In the genomic region with DNA sequence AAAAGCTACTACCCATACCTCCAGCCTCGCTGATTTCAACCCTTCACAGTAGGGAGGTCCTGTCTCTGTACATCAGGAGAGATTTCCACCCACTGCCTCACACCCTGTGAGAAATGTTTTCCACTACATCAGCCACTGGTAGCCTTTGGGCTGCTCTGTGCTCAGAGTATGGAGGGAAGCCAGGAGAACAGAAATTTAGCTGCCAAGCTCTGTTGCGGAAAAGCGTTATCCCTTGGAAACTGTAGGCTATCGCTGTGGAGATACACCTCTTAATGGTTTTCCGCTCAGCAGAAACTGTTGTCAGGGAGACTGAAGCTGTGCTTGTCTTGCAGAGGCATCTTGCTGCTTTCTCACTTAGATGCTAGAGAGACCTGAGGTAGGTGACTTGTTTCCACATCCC, we compare ENCODE assay signal across 10 mouse cellular contexts.
DNase-seq lines count a peak whose midpoint lies in the region; ATAC-seq and TF ChIP-seq lines count a peak whose summit lies in the region.
"Had no signal": no experiment of that assay in that cellular context is flagged by ENCODE, and none has a peak within 500 bp of the region (broad histone marks: within the 10 kb centered on the region; RNA-seq: fewer than 3 reads in every experiment).

No protein-coding gene starts in this region.

- H3K9me3 ChIP-seq in heart, embryonic 15.5 days (replicated peaks) = no peaks in the 10 kb centered on the region
- H3K9me3 ChIP-seq: neural tube, embryonic 12.5 days had no signal

- DNase-seq in frontal cortex, postnatal 25 days (ENCODE audit: low spot score in 2 of 2) = no peak
- DNase-seq in layer of hippocampus, adult 2 months (ENCODE audit: low spot score in 2 of 2) = peak in 1 of 2 experiments; percentile 20
- no peak for DNase-seq in layer of hippocampus, postnatal 25 days (ENCODE audit: extremely low spot score in 1 of 2, low spot score in 1 of 2)
- DNase-seq in Muller cell, postnatal 12 days (ENCODE audit: inconsistent ontology term) = peak; percentile 42
- DNase-seq in T-cell, adult 2 months (ENCODE audit: low spot score) = no peak
- DNase-seq in urinary bladder, adult 2 months (ENCODE audit: low spot score) = no peak

- H3K4me1 ChIP-seq in heart, embryonic 15.5 days (replicated peaks) = peaks cover 14% of the 10 kb centered on the region
- H3K4me1 ChIP-seq: neural tube, embryonic 12.5 days had no signal

- no peaks in the 10 kb centered on the region for H3K27me3 ChIP-seq in heart, embryonic 15.5 days
- H3K27me3 ChIP-seq: neural tube, embryonic 12.5 days had no signal

- ATAC-seq in frontal cortex, adult (ENCODE audit: low TSS enrichment) = peak; percentile 47
- peak; percentile 84 for ATAC-seq in heart, embryonic 15.5 days (replicated peaks; ENCODE audit: insufficient number of reproducible peaks, insufficient read depth, low FRiP score, low read depth)

- 58% methylated on average over 5 of the region's 5 CpGs for WGBS in heart, embryonic 15.5 days

- H3K4me3 ChIP-seq in layer of hippocampus, adult 2 months = no peak overlapping the region
- H3K4me3 ChIP-seq in heart, embryonic 15.5 days = no peak overlapping the region
- H3K4me3 ChIP-seq: neural tube, embryonic 12.5 days had no signal

- no peak overlapping the region for H3K4me2 ChIP-seq in heart, embryonic 15.5 days
- H3K4me2 ChIP-seq: neural tube, embryonic 12.5 days had no signal

- peak overlapping the region; percentile 80 for H3K27ac ChIP-seq in layer of hippocampus, adult 2 months
- H3K27ac ChIP-seq in heart, embryonic 15.5 days = peak overlapping the region; percentile 14; the same call in 1 of the 2 replicates
- H3K27ac ChIP-seq: liver, embryonic 14.5 days; neural tube, embryonic 12.5 days had no signal

- no peak overlapping the region for H3K9ac ChIP-seq in heart, embryonic 15.5 days
- H3K9ac ChIP-seq: liver, embryonic 14.5 days; neural tube, embryonic 12.5 days had no signal

- no peaks in the 10 kb centered on the region for H3K36me3 ChIP-seq in heart, embryonic 15.5 days
- H3K36me3 ChIP-seq: neural tube, embryonic 12.5 days had no signal

- TF ChIP-seq CTCF in layer of hippocampus, adult 2 months (conservative IDR thresholded peaks at IDR 0.05) = no peak
